Mouse (Mus musculus) retina, postnatal 1 day (tissue): ENCODE results near the gene Zbtb7b.

Experiments
- DNase-seq: peaks from one replicate; pipeline ENCODE4 v3.0.0-alpha.2; 2012

Gene Zbtb7b

DNA sequence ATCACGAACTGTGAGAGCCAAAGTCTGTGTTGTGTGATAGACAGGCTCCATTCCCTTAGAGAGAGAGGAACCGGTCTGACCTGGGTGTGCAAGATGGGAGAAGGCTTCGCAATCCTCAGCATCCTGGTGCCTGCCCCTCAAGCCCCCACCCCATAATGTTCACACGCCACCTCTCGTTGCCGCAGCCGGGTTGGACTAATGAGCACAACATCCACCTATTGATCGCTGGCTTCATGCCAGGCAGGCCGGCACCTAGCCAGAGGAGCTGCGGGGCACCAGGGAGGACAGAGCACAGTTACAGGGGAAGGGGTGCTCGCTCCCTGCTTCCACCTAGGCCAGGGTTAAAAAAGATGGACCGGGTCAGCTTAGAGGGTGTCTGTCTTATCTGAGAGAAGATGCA is 62.1 kb downstream of the Zbtb7b start:
- DNase-seq: no peak

GRCm38 (mm10) chr3:89332013-89332412 is 62.6 kb downstream of the Zbtb7b start:
- no peak for DNase-seq

DNA sequence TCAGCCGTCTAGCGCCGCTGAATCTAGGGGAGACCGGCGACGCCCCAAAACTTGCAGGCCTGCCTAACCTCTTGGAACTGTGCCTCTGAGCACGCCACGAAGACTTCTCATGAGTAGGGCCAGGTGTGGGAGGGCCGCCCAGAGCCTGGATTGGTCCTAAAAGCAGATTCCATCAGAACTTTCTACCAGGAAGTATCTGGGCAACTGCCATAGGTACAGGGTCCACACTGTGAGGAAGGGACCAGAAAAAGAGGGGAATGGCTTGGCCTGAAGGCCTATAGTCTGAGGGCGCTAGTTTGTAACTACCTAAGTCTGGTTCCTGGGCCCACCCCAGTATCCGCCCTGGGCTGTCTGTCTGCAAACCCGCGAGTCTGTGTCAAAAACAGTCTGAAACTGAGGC is 63.0 kb downstream of the Zbtb7b start:
- DNase-seq: no peak

GRCm38 (mm10) chr3:89330948-89331347 is 63.6 kb downstream of the Zbtb7b start:
- DNase-seq: peak; percentile 83

- no peak for DNase-seq
Observed at GRCm38 (mm10) chr3:89330346-89330745, 64.2 kb downstream of the Zbtb7b start.

GRCm38 (mm10) chr3:89328623-89329022 is 66.0 kb downstream of the Zbtb7b start:
- DNase-seq: no peak
